Mouse (Mus musculus) ES-Bruce4 (cell line): ENCODE data around the gene Hacd3.

ENCODE experiments used
- CTCF ChIP-seq: IDR thresholded peaks from one replicate; pipeline ENCODE4 v1.8.1; 2011; ENCODE audit warnings: low read depth, low read length
- EP300 ChIP-seq: IDR thresholded peaks from 2 replicates; pipeline ENCODE4 v1.6.1; 2011; ENCODE audit warnings: low read depth, low read length; ENCODE audit not compliant: insufficient read depth

GRCm38 (mm10) chr9:65032269-65033108 lies 11.0 kb upstream of the Hacd3 start, which contains the start of gene Dpp8:
- TF ChIP-seq CTCF (peak; percentile 92), EP300 (no peak)
